Mouse (Mus musculus): ENCODE measurements around the gene Med7. TPM values are rescaled to one million over a fixed set of nuclear protein-coding genes. Genes with fewer than 3 reads are reported as not detected.
A peak's percentile ranks its signal among the peaks of the same experiment; 100 is the strongest.

Med7 gene
- polyA plus RNA-seq, 1 experiment from 2014 or later: 60.6 TPM

- no peak; the same call in 1 of the 2 replicates for ATAC-seq
- Histone ChIP-seq H3K4me1 (replicated peaks) (peaks cover 3% of the 10 kb centered on the region; the same call in 1 of the 2 replicates), H3K4me2 (replicated peaks) (peak overlapping the region; percentile 70), H3K36me3 (no peaks in the 10 kb centered on the region), H3K27ac (peak overlapping the region; percentile 92; the same call in 1 of the 2 replicates), H3K4me3 (replicated peaks) (peak overlapping the region; percentile 77), H3K9ac (peak overlapping the region; percentile 89), H3K27me3 (replicated peaks) (no peaks in the 10 kb centered on the region), H3K9me3 (no peaks in the 10 kb centered on the region)
- WGBS: 1% methylated on average over 23 of the region's 23 CpGs
These were observed 805 bp downstream of the Med7 start for GRCm38 (mm10) chr11:46437459-46438000.

GRCm38 (mm10) chr11:46439005-46439543 lies 2.3 kb downstream of the Med7 start:
- H3K4me3 ChIP-seq (replicated peaks): no peak overlapping the region
- H3K9ac ChIP-seq: no peak overlapping the region
- no peak for ATAC-seq
- no peaks in the 10 kb centered on the region; the same call in 1 of the 2 replicates for H3K36me3 ChIP-seq
- 75% methylated on average over 5 of the region's 5 CpGs for WGBS
- no peak overlapping the region for H3K27ac ChIP-seq
- H3K9me3 ChIP-seq: no peaks in the 10 kb centered on the region
- peaks cover 3% of the 10 kb centered on the region; the same call in 1 of the 2 replicates for H3K4me1 ChIP-seq (replicated peaks)
- no peak overlapping the region for H3K4me2 ChIP-seq (replicated peaks)
- H3K27me3 ChIP-seq (replicated peaks): no peaks in the 10 kb centered on the region

- Histone ChIP-seq H3K4me1 (replicated peaks) (peaks cover 3% of the 10 kb centered on the region; the same call in 1 of the 2 replicates), H3K27ac (no peak overlapping the region), H3K4me3 (replicated peaks) (no peak overlapping the region), H3K9ac (no peak overlapping the region), H3K36me3 (no peaks in the 10 kb centered on the region; the same call in 1 of the 2 replicates), H3K9me3 (no peaks in the 10 kb centered on the region), H3K4me2 (replicated peaks) (no peak overlapping the region), H3K27me3 (replicated peaks) (no peaks in the 10 kb centered on the region)
- ATAC-seq: no peak
- WGBS: 84% methylated on average over 1 of the region's 1 CpGs
These were observed 5.0 kb downstream of the Med7 start for GRCm38 (mm10) chr11:46441774-46442173.

- Histone ChIP-seq H3K36me3 (no peaks in the 10 kb centered on the region; the same call in 1 of the 2 replicates), H3K4me1 (replicated peaks) (no peaks in the 10 kb centered on the region), H3K9me3 (no peaks in the 10 kb centered on the region), H3K27me3 (replicated peaks) (no peaks in the 10 kb centered on the region), H3K4me2 (replicated peaks) (no peak overlapping the region), H3K9ac (no peak overlapping the region), H3K4me3 (replicated peaks) (no peak overlapping the region), H3K27ac (no peak overlapping the region)
- ATAC-seq: no peak
- WGBS: 87% methylated on average over 1 of the region's 1 CpGs
These were observed 6.4 kb downstream of the Med7 start for GRCm38 (mm10) chr11:46443152-46443551.

- 80% methylated on average over 5 of the region's 5 CpGs for WGBS
- Histone ChIP-seq H3K4me3 (replicated peaks) (no peak overlapping the region), H3K9me3 (no peaks in the 10 kb centered on the region), H3K36me3 (no peaks in the 10 kb centered on the region; the same call in 1 of the 2 replicates), H3K27ac (no peak overlapping the region), H3K4me1 (replicated peaks) (no peaks in the 10 kb centered on the region), H3K4me2 (replicated peaks) (no peak overlapping the region), H3K27me3 (replicated peaks) (no peaks in the 10 kb centered on the region), H3K9ac (no peak overlapping the region)
- no peak for ATAC-seq
These were observed 7.3 kb downstream of the Med7 start for GRCm38 (mm10) chr11:46443979-46444378.

GRCm38 (mm10) chr11:46446150-46446549 lies 9.4 kb downstream of the Med7 start:
- Histone ChIP-seq H3K4me2 (replicated peaks) (no peak overlapping the region), H3K4me3 (replicated peaks) (no peak overlapping the region), H3K27ac (no peak overlapping the region), H3K9me3 (no peaks in the 10 kb centered on the region), H3K4me1 (replicated peaks) (no peaks in the 10 kb centered on the region), H3K36me3 (no peaks in the 10 kb centered on the region; the same call in 1 of the 2 replicates), H3K9ac (no peak overlapping the region), H3K27me3 (replicated peaks) (no peaks in the 10 kb centered on the region)
- WGBS: 88% methylated on average over 6 of the region's 6 CpGs
- ATAC-seq: no peak

GRCm38 (mm10) chr11:46447644-46448484 lies 11.1 kb downstream of the Med7 start:
- ATAC-seq: no peak
- no peak overlapping the region for H3K9ac ChIP-seq
- H3K4me1 ChIP-seq (replicated peaks): no peaks in the 10 kb centered on the region
- no peaks in the 10 kb centered on the region; the same call in 1 of the 2 replicates for H3K36me3 ChIP-seq
- H3K27me3 ChIP-seq (replicated peaks): no peaks in the 10 kb centered on the region
- 77% methylated on average over 13 of the region's 13 CpGs for WGBS
- no peak overlapping the region for H3K27ac ChIP-seq
- H3K9me3 ChIP-seq: no peaks in the 10 kb centered on the region
- H3K4me2 ChIP-seq (replicated peaks): no peak overlapping the region
- H3K4me3 ChIP-seq (replicated peaks): no peak overlapping the region

GRCm38 (mm10) chr11:46449461-46450080 lies 12.8 kb downstream of the Med7 start:
- Histone ChIP-seq H3K27ac (no peak overlapping the region), H3K27me3 (replicated peaks) (no peaks in the 10 kb centered on the region), H3K9me3 (no peaks in the 10 kb centered on the region), H3K9ac (no peak overlapping the region), H3K4me3 (replicated peaks) (no peak overlapping the region), H3K36me3 (no peaks in the 10 kb centered on the region), H3K4me1 (replicated peaks) (no peaks in the 10 kb centered on the region), H3K4me2 (replicated peaks) (no peak overlapping the region)
- WGBS: 75% methylated on average over 11 of the region's 11 CpGs
- no peak for ATAC-seq

- no peaks in the 10 kb centered on the region for H3K4me1 ChIP-seq (replicated peaks)
- H3K4me3 ChIP-seq (replicated peaks): no peak within 1 kb of the TSS
- ATAC-seq: no peak
- H3K4me2 ChIP-seq (replicated peaks): no peak within 1 kb of the TSS
- no peak within 1 kb of the TSS for H3K27ac ChIP-seq
- 75% methylated on average over 6 of the region's 6 CpGs for WGBS
- no peaks in the 10 kb centered on the region for H3K9me3 ChIP-seq
- no peak within 1 kb of the TSS for H3K9ac ChIP-seq
- H3K36me3 ChIP-seq: no peaks in the 10 kb centered on the region
- no peaks in the 10 kb centered on the region for H3K27me3 ChIP-seq (replicated peaks)
These were observed 17.8 kb downstream of the Med7 start, which contains the start of gene Havcr2 for GRCm38 (mm10) chr11:46454453-46455045. Havcr2 (plus strand) TSS chr11:46454935.

GRCm38 (mm10) chr11:46459960-46460359 lies 23.2 kb downstream of the Med7 start:
- Histone ChIP-seq H3K4me3 (replicated peaks) (no peak overlapping the region), H3K4me1 (replicated peaks) (no peaks in the 10 kb centered on the region), H3K9me3 (no peaks in the 10 kb centered on the region), H3K36me3 (no peaks in the 10 kb centered on the region), H3K27me3 (replicated peaks) (no peaks in the 10 kb centered on the region), H3K27ac (no peak overlapping the region), H3K9ac (no peak overlapping the region), H3K4me2 (replicated peaks) (no peak overlapping the region)
- 71% methylated on average over 3 of the region's 3 CpGs for WGBS
- no peak for ATAC-seq

- no peaks in the 10 kb centered on the region for H3K4me1 ChIP-seq (replicated peaks)
- H3K9me3 ChIP-seq: no peaks in the 10 kb centered on the region
- H3K4me3 ChIP-seq (replicated peaks): no peak overlapping the region
- no peak for ATAC-seq
- no peak overlapping the region for H3K27ac ChIP-seq
- 69% methylated on average over 5 of the region's 5 CpGs for WGBS
- H3K4me2 ChIP-seq (replicated peaks): no peak overlapping the region
- no peaks in the 10 kb centered on the region for H3K36me3 ChIP-seq
- no peak overlapping the region for H3K9ac ChIP-seq
- H3K27me3 ChIP-seq (replicated peaks): no peaks in the 10 kb centered on the region
These were observed 24.6 kb downstream of the Med7 start for GRCm38 (mm10) chr11:46461362-46461761.

GRCm38 (mm10) chr11:46461931-46462330 lies 25.2 kb downstream of the Med7 start:
- WGBS: 54% methylated on average over 5 of the region's 5 CpGs
- no peak overlapping the region for H3K4me2 ChIP-seq (replicated peaks)

More at GRCm38 (mm10) chr11:46461931-46462330, 25.2 kb downstream of the Med7 start:
- H3K9ac ChIP-seq: no peak overlapping the region
- no peak overlapping the region for H3K4me3 ChIP-seq (replicated peaks)
- H3K4me1 ChIP-seq (replicated peaks): no peaks in the 10 kb centered on the region
- H3K27me3 ChIP-seq (replicated peaks): no peaks in the 10 kb centered on the region
- no peaks in the 10 kb centered on the region for H3K36me3 ChIP-seq
- no peaks in the 10 kb centered on the region for H3K9me3 ChIP-seq
- H3K27ac ChIP-seq: no peak overlapping the region
- no peak for ATAC-seq
